Mouse (Mus musculus) mammary gland, adult 2 months (tissue): Measurements from ENCODE around the gene Pskh1. TPM values are rescaled to one million over a fixed set of nuclear protein-coding genes. Genes with fewer than 3 reads are reported as not detected.

Experiments
- polyA plus RNA-seq: library from polyadenylated mRNA; depleted of rRNA; stranded (reverse); fragments of >200 nt; gene quantifications from 2 replicates; pipeline ENCODE4 v1.2.3, GENCODE M21; 2012; ENCODE audit warnings: low replicate concordance; rRNA removed

Gene Pskh1
- polyA plus RNA-seq = 44.9 and 68.5 TPM in 2 replicates

GRCm38 (mm10) chr8:105900180-105900940 lies at the start of gene Pskh1:
Pskh1 (plus strand) TSS chr8:105900441.

GRCm38 (mm10) chr8:105853178-105853577 lies 47.1 kb upstream of the Pskh1 start, which contains the start of gene Cenpt:
Cenpt (minus strand) TSS chr8:105853278.

GRCm38 (mm10) chr8:105854715-105855216 lies 45.5 kb upstream of the Pskh1 start, which contains the start of gene Thap11:
Thap11 (plus strand) TSS chr8:105855132.

GRCm38 (mm10) chr8:105860143-105860981 lies 39.9 kb upstream of the Pskh1 start, which contains the start of gene Nutf2:
Nutf2 (plus strand) TSS chr8:105860580.

GRCm38 (mm10) chr8:105880754-105881520 lies 19.3 kb upstream of the Pskh1 start, which contains the start of gene Edc4:
Edc4 (plus strand) TSS chr8:105880881.

GRCm38 (mm10) chr8:105893339-105893738 lies 6.9 kb upstream of the Pskh1 start, which contains the start of gene Nrn1l:
Nrn1l (plus strand) TSS chr8:105893567.

GRCm38 (mm10) chr8:105933762-105934161 lies 33.5 kb downstream of the Pskh1 start, which contains the start of gene Ctrl:
Ctrl (minus strand) TSS chr8:105933862.

GRCm38 (mm10) chr8:105938306-105938669 lies 38.0 kb downstream of the Pskh1 start, which contains the start of gene Psmb10:
Psmb10 (minus strand) TSS chr8:105938444.

GRCm38 (mm10) chr8:105943321-105943739 lies 43.1 kb downstream of the Pskh1 start, which contains the start of gene Lcat:
Lcat (minus strand) TSS chr8:105943382.

GRCm38 (mm10) chr8:105965905-105966341 lies 65.7 kb downstream of the Pskh1 start, which contains the start of gene Slc12a4:
Slc12a4 (minus strand) TSS chr8:105966097.

GRCm38 (mm10) chr8:105979325-105979724 lies 79.1 kb downstream of the Pskh1 start, which contains the start of gene Dpep3:
Dpep3 (minus strand) TSS chr8:105979429.

Other genes starting within 250 kb of the Pskh1 start
- gene Carmil2, start 214.2 kb upstream of the Pskh1 start, polyA plus RNA-seq = 13.1 and 40.2 TPM in 2 replicates
- gene Acd, start 199.3 kb upstream of the Pskh1 start, polyA plus RNA-seq = 55.9 TPM in 2 replicates
- 19.0 and 20.4 TPM in 2 replicates for gene Pard6a, start 199.3 kb upstream of the Pskh1 start, polyA plus RNA-seq
- gene 4933405L10Rik, start 192.8 kb upstream of the Pskh1 start, polyA plus RNA-seq = 0.12 TPM in 1 of 2 replicates, not detected in the other
- 5.1 and 10.4 TPM in 2 replicates for gene Enkd1, start 192.2 kb upstream of the Pskh1 start, polyA plus RNA-seq
- 7.4 and 11.3 TPM in 2 replicates for gene Gfod2, start 141.8 kb upstream of the Pskh1 start, polyA plus RNA-seq
- 30.2 and 35.5 TPM in 2 replicates for gene Ranbp10, start 73.1 kb upstream of the Pskh1 start, polyA plus RNA-seq
- gene Tsnaxip1, start 72.7 kb upstream of the Pskh1 start, polyA plus RNA-seq = not detected in 2 replicates
- 13.7 and 18.8 TPM in 2 replicates for gene Cenpt, start 47.2 kb upstream of the Pskh1 start, polyA plus RNA-seq
- 47.9 and 76.8 TPM in 2 replicates for gene Thap11, start 45.3 kb upstream of the Pskh1 start, polyA plus RNA-seq
- 16.7 and 34.9 TPM in 2 replicates for gene Nutf2, start 39.9 kb upstream of the Pskh1 start, polyA plus RNA-seq
- gene Edc4, start 19.6 kb upstream of the Pskh1 start, polyA plus RNA-seq = 75.2 and 91.4 TPM in 2 replicates
- 2.1 and 5.6 TPM in 2 replicates for gene Nrn1l, start 6.9 kb upstream of the Pskh1 start, polyA plus RNA-seq
- 3.0 and 3.2 TPM in 2 replicates for gene Ctrl, start 33.4 kb downstream of the Pskh1 start, polyA plus RNA-seq
- gene Psmb10, start 38.0 kb downstream of the Pskh1 start, polyA plus RNA-seq = 155 and 284 TPM in 2 replicates
- 4.1 and 5.4 TPM in 2 replicates for gene Lcat, start 42.9 kb downstream of the Pskh1 start, polyA plus RNA-seq
- gene Slc12a4, start 65.7 kb downstream of the Pskh1 start, polyA plus RNA-seq = 43.9 and 52.9 TPM in 2 replicates
- gene Dpep3, start 79.0 kb downstream of the Pskh1 start, polyA plus RNA-seq = 0.67 and 0.73 TPM in 2 replicates
- 16.2 and 27.0 TPM in 2 replicates for gene Dus2, start 90.9 kb downstream of the Pskh1 start, polyA plus RNA-seq
- not detected in 2 replicates for gene Dpep2nb, start 105.5 kb downstream of the Pskh1 start, polyA plus RNA-seq
- gene Ddx28, start 111.4 kb downstream of the Pskh1 start, polyA plus RNA-seq = 10.0 and 17.6 TPM in 2 replicates
- gene Nfatc3, start 158.4 kb downstream of the Pskh1 start, polyA plus RNA-seq = 29.5 and 59.1 TPM in 2 replicates
- 20.9 and 24.4 TPM in 2 replicates for gene Esrp2, start 236.5 kb downstream of the Pskh1 start, polyA plus RNA-seq
- 25.3 and 27.1 TPM in 2 replicates for gene Pla2g15, start 250.0 kb downstream of the Pskh1 start, polyA plus RNA-seq